In genomic region chr2:65337378-65338140, GRCm38 (mm10) we compare ENCODE assay signal across 8 mouse cellular contexts. TPM values are rescaled to one million over a fixed set of nuclear protein-coding genes. Genes with fewer than 3 reads are reported as not detected.
DNase-seq lines count a peak whose midpoint lies in the region; ATAC-seq and TF ChIP-seq lines count a peak whose summit lies in the region.
"Had no signal": no experiment of that assay in that cellular context is flagged by ENCODE, and none has a peak within 500 bp of the region (broad histone marks: within the 10 kb centered on the region; RNA-seq: fewer than 3 reads in every experiment).

No protein-coding gene starts in this region.

- H3K4me3 ChIP-seq in hindbrain, embryonic 16.5 days (ENCODE audit: low read length), result no peak overlapping the region
- H3K4me3 ChIP-seq in small intestine, adult 2 months (ENCODE audit: low read depth, low read length), result no peak overlapping the region
- H3K4me3 ChIP-seq: erythroblast, embryonic 14.5 days had no signal

- ATAC-seq in hindbrain, embryonic 16.5 days, result peak; percentile 89

- 16% methylated on average over 14 of the region's 14 CpGs for WGBS in hindbrain, embryonic 16.5 days
- 15% methylated on average over 14 of the region's 14 CpGs for WGBS in small intestine, adult 2 months

- no peaks in the 10 kb centered on the region for H3K36me3 ChIP-seq in hindbrain, embryonic 16.5 days (ENCODE audit: control insufficient read depth, insufficient read depth, low read length)
- no peaks in the 10 kb centered on the region for H3K36me3 ChIP-seq in small intestine, adult 2 months (ENCODE audit: control insufficient read depth, insufficient read depth, low read length)

- peak overlapping the region; percentile 45 for H3K4me2 ChIP-seq in hindbrain, embryonic 16.5 days (ENCODE audit: low read length)

- H3K27ac ChIP-seq in hindbrain, embryonic 16.5 days (ENCODE audit: low read depth, low read length), result no peak overlapping the region
- H3K27ac ChIP-seq in small intestine, adult 2 months (ENCODE audit: insufficient read depth, low read depth, low read length), result no peak overlapping the region

- no peak overlapping the region; the same call in 1 of the 2 replicates for H3K9ac ChIP-seq in hindbrain, embryonic 16.5 days (ENCODE audit: low read depth, low read length)

- no peaks in the 10 kb centered on the region for H3K9me3 ChIP-seq in hindbrain, embryonic 16.5 days (ENCODE audit: control insufficient read depth, low read length)

- H3K27me3 ChIP-seq in hindbrain, embryonic 16.5 days (replicated peaks; ENCODE audit: control insufficient read depth, insufficient read depth, low read length), result no peaks in the 10 kb centered on the region
- H3K27me3 ChIP-seq in small intestine, adult 2 months (ENCODE audit: control insufficient read depth, insufficient read depth, low read length), result no peaks in the 10 kb centered on the region

- peak; percentile 74 for DNase-seq in MN1 (ENCODE audit: low spot score)
- DNase-seq in cerebellum, adult 9-10 months, result peak; percentile 6
- peak; percentile 15 to 37 for DNase-seq in frontal cortex, postnatal 14 days (ENCODE audit: low spot score in 2 of 2)
- peak; percentile 41 to 71 for DNase-seq in layer of hippocampus, postnatal 14 days (ENCODE audit: low spot score in 2 of 2)
- DNase-seq in lung, postnatal 4 days, result peak; percentile 36 to 51

- peak; percentile 60; the same call in 1 of the 2 replicates for TF ChIP-seq CTCF in small intestine, adult 2 months (IDR thresholded peaks at IDR 0.05; ENCODE audit: extremely low read depth, insufficient read length, insufficient replicate concordance, low read depth, low read length)

- TF ChIP-seq POLR2A in small intestine, adult 2 months (IDR thresholded peaks at IDR 0.05; ENCODE audit: low read depth, low read length), result no peak

- no peaks in the 10 kb centered on the region for H3K4me1 ChIP-seq in hindbrain, embryonic 16.5 days (ENCODE audit: control insufficient read depth, insufficient read depth, low read depth, low read length)
- H3K4me1 ChIP-seq in small intestine, adult 2 months (ENCODE audit: control insufficient read depth, insufficient read depth, insufficient read length, low read length), result no peaks in the 10 kb centered on the region

RNA-seq across cellular contexts. Expression of gene Slc38a11, which starts 26.3 kb away (rescaled TPM):
- 1.5 and 1.7 TPM in 2 replicates for polyA plus RNA-seq in hindbrain, embryonic 16.5 days (2015; fragmentation: Nextera tagmentation; extraction: Ambion mirVana)
- 1 to 10 TPM; 1.9 to 4.4 TPM for total RNA-seq in layer of hippocampus, postnatal 14 days (2021)
- 0.53 TPM in 1 of 2 replicates, not detected in the other for polyA plus RNA-seq in small intestine, adult 2 months (2012; rRNA removed)
- polyA plus RNA-seq: erythroblast, embryonic 14.5 days had no signal

Comparison
In these comparisons a context has a peak if more than half of its experiments do, and no peak if none do; other contexts are left out.
1. DNase-seq: peak in every context shown above with its lines; median percentile 74 in MN1; 56 in layer of hippocampus, postnatal 14 days; 44 in lung, postnatal 4 days; 26 in frontal cortex, postnatal 14 days; 6 in cerebellum, adult 9-10 months.